Mouse (Mus musculus) MEL-GATA-1-ER (cell line): Measurements from ENCODE around the gene Col23a1.
A peak's percentile ranks its signal among the peaks of the same experiment; 100 is the strongest.
"Not testable (repeated sequence)": the region's sequence is repeated elsewhere in the genome, so short reads cannot be mapped to it uniquely, and the experiment has no call there.

Experiments used
- DNase-seq: peaks from one replicate; pipeline ENCODE4 v3.0.0-alpha.2; 2012; ENCODE audit warnings: low read depth; ENCODE audit errors: extremely low read depth

The Col23a1 gene

GRCm38 (mm10) chr11:51586411-51586810 lies 296.7 kb downstream of the Col23a1 start:
- DNase-seq, result no peak

- no peak for DNase-seq
Measured at GRCm38 (mm10) chr11:51587059-51587458, 297.3 kb downstream of the Col23a1 start.

GRCm38 (mm10) chr11:51588833-51589232 lies 299.1 kb downstream of the Col23a1 start:
- no peak for DNase-seq

GRCm38 (mm10) chr11:51590002-51590401 lies 300.3 kb downstream of the Col23a1 start:
- no peak for DNase-seq

- DNase-seq, result no peak
Measured at GRCm38 (mm10) chr11:51591168-51591567, 301.4 kb downstream of the Col23a1 start.

GRCm38 (mm10) chr11:51591915-51592314 lies 302.2 kb downstream of the Col23a1 start:
- DNase-seq, result no peak

- no peak for DNase-seq
Measured at GRCm38 (mm10) chr11:51593368-51593767, 303.6 kb downstream of the Col23a1 start.

- DNase-seq, result no peak
Measured at GRCm38 (mm10) chr11:51593849-51594248, 304.1 kb downstream of the Col23a1 start.

- no peak for DNase-seq
Measured at GRCm38 (mm10) chr11:51594715-51595350, 305.1 kb downstream of the Col23a1 start.

GRCm38 (mm10) chr11:51595459-51596083 lies 305.9 kb downstream of the Col23a1 start:
- no peak for DNase-seq

- no peak for DNase-seq
Measured at GRCm38 (mm10) chr11:51597553-51597952, 307.8 kb downstream of the Col23a1 start.

- no peak for DNase-seq
Measured at GRCm38 (mm10) chr11:51602253-51602652, 312.5 kb downstream of the Col23a1 start.

- no peak for DNase-seq
Measured at GRCm38 (mm10) chr11:51605602-51606446, 316.1 kb downstream of the Col23a1 start.

GRCm38 (mm10) chr11:51606447-51607095 lies 316.9 kb downstream of the Col23a1 start, which contains the start of gene Hnrnpab:
Gene Hnrnpab (minus strand): TSS chr11:51606847.
- peak; percentile 88 for DNase-seq

- no peak for DNase-seq
Measured at GRCm38 (mm10) chr11:51607096-51607738, 317.5 kb downstream of the Col23a1 start.

- peak; percentile 83 for DNase-seq
Measured at GRCm38 (mm10) chr11:51609266-51609909, 319.7 kb downstream of the Col23a1 start.

GRCm38 (mm10) chr11:51609940-51610339 lies 320.2 kb downstream of the Col23a1 start:
- DNase-seq, result peak; percentile 66

- no peak for DNase-seq
Measured at GRCm38 (mm10) chr11:51614256-51614655, 324.5 kb downstream of the Col23a1 start.

- no peak for DNase-seq
Measured at GRCm38 (mm10) chr11:51615129-51615528, 325.4 kb downstream of the Col23a1 start.

- no peak for DNase-seq
Measured at GRCm38 (mm10) chr11:51615601-51616000, 325.9 kb downstream of the Col23a1 start.

- not testable (repeated sequence) for DNase-seq
Measured at GRCm38 (mm10) chr11:51616113-51616512, 326.4 kb downstream of the Col23a1 start.
